Mouse (Mus musculus) liver, embryonic 15.5 days (tissue): ENCODE data around the gene Hepacam. TPM values are rescaled to one million over a fixed set of nuclear protein-coding genes. Genes with fewer than 3 reads are reported as not detected.
A peak's percentile ranks its signal among the peaks of the same experiment; 100 is the strongest.

Experiments
- ATAC-seq: fragments of 200-750 bp; cut with Nextera tagmentation; 2 replicates; pipeline ENCODE4 v1.8.0; 2017; ENCODE audit warnings: moderate number of reproducible peaks, mild to moderate bottlenecking, moderate library complexity; ENCODE audit not compliant: insufficient read depth
- H3K27ac ChIP-seq: fragments of 300-500 bp; sonication (generic); replicated peaks from 2 replicates; pipeline ENCODE4 v1.5.1; 2015; ENCODE audit warnings: mild to moderate bottlenecking, inconsistent platforms
- H3K27me3 ChIP-seq: fragments of 300-500 bp; sonication (generic); 2 replicates; pipeline ENCODE4 v1.6.1; 2015; ENCODE audit warnings: mild to moderate bottlenecking, inconsistent platforms
- H3K36me3 ChIP-seq: fragments of 300-500 bp; sonication (generic); replicated peaks from 2 replicates; pipeline ENCODE4 v1.6.1; 2015; ENCODE audit warnings: moderate library complexity, mild to moderate bottlenecking, inconsistent platforms
- H3K4me1 ChIP-seq: fragments of 300-500 bp; sonication (generic); replicated peaks from 2 replicates; pipeline ENCODE4 v1.6.1; 2015; ENCODE audit warnings: inconsistent platforms
- H3K4me2 ChIP-seq: fragments of 300-500 bp; sonication (generic); 2 replicates; pipeline ENCODE4 v1.6.1; 2015; ENCODE audit warnings: moderate library complexity, mild to moderate bottlenecking, inconsistent platforms
- H3K4me3 ChIP-seq: fragments of 300-500 bp; sonication (generic); replicated peaks from 2 replicates; pipeline ENCODE4 v1.5.1; 2015; ENCODE audit warnings: mild to moderate bottlenecking, inconsistent platforms
- H3K9ac ChIP-seq: fragments of 300-500 bp; sonication (generic); 2 replicates; pipeline ENCODE4 v1.6.1; 2015; ENCODE audit warnings: moderate library complexity, mild to moderate bottlenecking, inconsistent platforms
- H3K9me3 ChIP-seq: fragments of 300-500 bp; sonication (generic); replicated peaks from 2 replicates; pipeline ENCODE4 v1.6.1; 2016; ENCODE audit warnings: inconsistent platforms
- WGBS: fragments of 180-500 bp; shearing (Covaris S2); methylation state at CpG from one replicate; pipeline ENCODE4 v1.1.7; 2015; ENCODE audit warnings: mixed read lengths; ENCODE audit not compliant: insufficient replicate concordance; 5-methylcytosine and 5-hydroxymethylcytosine counted together
- polyA plus RNA-seq: library from polyadenylated mRNA; unstranded; fragments of >200 nt; fragmentation: Nextera tagmentation; extraction: Ambion mirVana; gene quantifications from 2 replicates; pipeline ENCODE4 v1.2.1, GENCODE M21; 2015

Gene Hepacam
- polyA plus RNA-seq, 1 experiment from 2014 or later: not detected

DNA sequence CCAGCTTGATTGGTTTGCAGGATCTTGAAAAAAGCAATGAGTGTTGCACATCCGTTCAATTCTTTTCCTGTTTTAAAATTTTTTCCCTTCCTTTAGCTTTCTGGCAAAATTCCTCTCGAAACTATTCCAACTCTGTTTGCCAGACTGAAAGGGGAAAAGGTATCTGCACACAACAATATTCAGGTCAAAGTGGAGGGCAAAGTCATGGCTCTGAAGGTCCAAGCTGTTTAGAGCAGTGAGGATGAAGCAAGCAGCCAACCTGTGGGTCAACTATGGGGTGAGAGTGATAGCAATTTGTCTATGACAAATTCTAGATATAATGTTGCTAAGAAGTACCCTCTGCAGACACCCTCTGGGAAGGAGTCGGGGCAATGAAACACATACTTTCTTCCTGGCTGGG lies 47.5 kb downstream of the Hepacam start:
- H3K9me3 ChIP-seq: no peaks in the 10 kb centered on the region
- ATAC-seq: no peak
- no peak overlapping the region for H3K27ac ChIP-seq
- H3K4me2 ChIP-seq: no peak overlapping the region
- no peaks in the 10 kb centered on the region for H3K27me3 ChIP-seq
- no peaks in the 10 kb centered on the region for H3K36me3 ChIP-seq
- no peak overlapping the region for H3K4me3 ChIP-seq
- 49% methylated on average over 3 of the region's 3 CpGs for WGBS
- no peak overlapping the region for H3K9ac ChIP-seq
- no peaks in the 10 kb centered on the region for H3K4me1 ChIP-seq

DNA sequence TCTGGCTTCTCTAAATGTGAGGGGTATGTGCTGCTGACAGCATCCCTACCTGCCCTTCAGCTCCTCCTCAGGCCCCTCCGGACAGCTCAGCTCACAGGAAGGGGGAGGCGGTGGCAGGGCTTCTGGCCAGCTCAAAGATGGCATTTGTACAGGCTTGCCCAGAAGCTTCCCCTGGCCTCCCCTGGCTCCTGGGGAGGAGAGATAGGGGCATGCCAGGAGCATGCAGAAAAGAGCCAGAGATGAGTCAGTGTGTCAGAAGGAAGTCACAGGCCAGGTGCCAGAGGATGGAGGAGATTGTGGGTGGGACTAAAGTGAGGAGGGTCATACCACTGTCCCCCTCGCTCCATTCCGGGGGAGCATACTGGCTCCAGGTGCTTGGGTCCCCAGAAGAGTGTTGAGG lies 51.6 kb downstream of the Hepacam start:
- no peak for ATAC-seq
- no peak overlapping the region for H3K4me2 ChIP-seq
- no peaks in the 10 kb centered on the region for H3K36me3 ChIP-seq
- no peak overlapping the region for H3K9ac ChIP-seq
- no peaks in the 10 kb centered on the region for H3K9me3 ChIP-seq
- H3K27me3 ChIP-seq: peaks cover 6% of the 10 kb centered on the region; the same call in 1 of the 2 replicates
- H3K4me3 ChIP-seq: no peak overlapping the region
- 56% methylated on average over 4 of the region's 4 CpGs for WGBS
- no peak overlapping the region for H3K27ac ChIP-seq
- peaks cover 9% of the 10 kb centered on the region for H3K4me1 ChIP-seq

DNA sequence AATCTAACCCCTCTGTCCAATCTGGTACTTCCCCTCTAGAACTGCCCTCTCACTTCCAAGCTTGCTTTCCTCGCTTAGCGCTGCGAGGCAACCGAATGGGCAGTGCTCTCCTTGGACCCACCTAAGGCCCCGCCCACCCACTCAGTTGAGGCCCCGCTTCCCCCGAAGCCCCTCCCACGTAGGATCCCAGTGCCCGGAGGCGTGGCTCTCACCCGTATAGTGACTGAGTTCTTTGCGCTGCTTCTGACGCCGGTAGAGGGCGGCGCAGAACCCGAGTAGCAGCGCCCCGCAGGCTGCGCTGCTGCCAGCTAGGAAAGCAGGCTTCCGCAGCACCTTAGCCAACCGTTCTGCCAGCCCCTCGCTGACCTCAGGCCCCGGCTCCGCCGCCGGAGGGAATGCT lies 53.5 kb downstream of the Hepacam start:
- H3K9ac ChIP-seq: no peak overlapping the region
- peak overlapping the region; percentile 62 for H3K4me2 ChIP-seq
- under 1% methylated on average over 27 of the region's 27 CpGs for WGBS
- no peaks in the 10 kb centered on the region for H3K36me3 ChIP-seq
- H3K9me3 ChIP-seq: no peaks in the 10 kb centered on the region
- ATAC-seq: peak; percentile 81
- H3K27me3 ChIP-seq: peaks cover 6% of the 10 kb centered on the region; the same call in 1 of the 2 replicates
- no peak overlapping the region for H3K27ac ChIP-seq
- H3K4me3 ChIP-seq: peak overlapping the region; percentile 33
- peaks cover 9% of the 10 kb centered on the region for H3K4me1 ChIP-seq

GRCm38 (mm10) chr9:37421239-37421638 lies 54.1 kb downstream of the Hepacam start:
- ATAC-seq: no peak
- Histone ChIP-seq H3K27me3 (peaks cover 6% of the 10 kb centered on the region; the same call in 1 of the 2 replicates), H3K4me3 (peak overlapping the region; percentile 33), H3K9ac (no peak overlapping the region), H3K36me3 (no peaks in the 10 kb centered on the region), H3K4me2 (peak overlapping the region; percentile 62), H3K4me1 (peaks cover 9% of the 10 kb centered on the region), H3K27ac (no peak overlapping the region), H3K9me3 (no peaks in the 10 kb centered on the region)
- WGBS: 21% methylated on average over 12 of the region's 12 CpGs

DNA sequence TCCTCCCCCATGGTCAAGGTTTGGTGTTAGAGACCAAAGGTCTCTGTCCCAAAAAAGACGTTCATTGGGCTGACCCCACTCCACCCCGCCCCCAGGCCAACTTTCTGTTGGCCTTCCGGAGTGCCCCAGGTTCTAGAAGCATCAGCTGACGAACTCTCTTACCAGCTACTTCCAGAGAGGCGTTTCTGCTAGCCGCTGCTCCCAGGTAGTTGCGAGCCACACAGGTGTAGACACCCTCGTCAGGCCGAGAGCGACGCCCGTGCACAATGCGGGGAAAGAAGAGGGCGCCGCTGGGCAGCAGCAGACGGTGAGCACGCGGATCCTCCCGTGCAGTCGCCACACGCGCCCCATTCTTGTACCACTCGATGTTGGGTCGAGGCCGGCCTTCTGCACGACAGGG lies 62.2 kb downstream of the Hepacam start:
- no peaks in the 10 kb centered on the region for H3K9me3 ChIP-seq
- no peak overlapping the region for H3K9ac ChIP-seq
- no peaks in the 10 kb centered on the region for H3K36me3 ChIP-seq
- no peak overlapping the region for H3K4me3 ChIP-seq
- peaks cover 74% of the 10 kb centered on the region for H3K27me3 ChIP-seq
- no peak overlapping the region for H3K27ac ChIP-seq
- WGBS: 17% methylated on average over 26 of the region's 26 CpGs
- no peaks in the 10 kb centered on the region for H3K4me1 ChIP-seq
- H3K4me2 ChIP-seq: no peak overlapping the region
- ATAC-seq: no peak

DNA sequence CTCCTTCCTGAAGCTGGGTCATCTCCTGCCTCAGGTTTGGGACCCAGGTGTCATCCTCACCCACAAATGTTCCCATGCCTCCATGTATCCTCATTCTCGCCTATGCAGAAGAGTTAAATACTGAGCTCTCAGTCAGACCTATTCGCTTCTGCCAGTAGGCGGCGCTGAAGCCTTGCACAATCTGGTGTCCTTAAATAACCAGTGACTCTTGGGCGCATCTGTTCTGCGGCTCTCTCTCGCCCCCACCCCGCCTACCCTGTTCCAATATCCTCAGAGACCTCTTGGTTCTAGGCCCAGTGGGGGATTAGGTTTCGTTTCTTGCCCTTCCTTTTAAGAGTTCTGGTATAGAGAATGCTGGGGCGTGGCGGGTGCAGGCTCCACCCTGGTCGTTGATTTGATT lies 63.4 kb downstream of the Hepacam start:
- ATAC-seq: no peak
- H3K9me3 ChIP-seq: no peaks in the 10 kb centered on the region
- peaks cover 87% of the 10 kb centered on the region for H3K27me3 ChIP-seq
- H3K36me3 ChIP-seq: no peaks in the 10 kb centered on the region
- H3K27ac ChIP-seq: no peak overlapping the region
- H3K4me2 ChIP-seq: peak overlapping the region; percentile 32; the same call in 1 of the 2 replicates
- WGBS: 1% methylated on average over 12 of the region's 12 CpGs
- H3K4me1 ChIP-seq: no peaks in the 10 kb centered on the region
- no peak overlapping the region for H3K4me3 ChIP-seq
- H3K9ac ChIP-seq: no peak overlapping the region

GRCm38 (mm10) chr9:37432026-37432666 lies 65.0 kb downstream of the Hepacam start:
- Histone ChIP-seq H3K9me3 (no peaks in the 10 kb centered on the region), H3K27ac (no peak overlapping the region), H3K4me3 (no peak overlapping the region), H3K4me1 (no peaks in the 10 kb centered on the region), H3K4me2 (no peak overlapping the region), H3K9ac (no peak overlapping the region), H3K27me3 (peaks cover 89% of the 10 kb centered on the region), H3K36me3 (no peaks in the 10 kb centered on the region)
- no peak for ATAC-seq
- 3% methylated on average over 16 of the region's 17 CpGs for WGBS

- ATAC-seq: no peak
Measured at GRCm38 (mm10) chr9:37432720-37433421, 65.7 kb downstream of the Hepacam start, which contains the start of gene Robo3. Gene Robo3, minus strand, starts transcription at chr9:37433246.

DNA sequence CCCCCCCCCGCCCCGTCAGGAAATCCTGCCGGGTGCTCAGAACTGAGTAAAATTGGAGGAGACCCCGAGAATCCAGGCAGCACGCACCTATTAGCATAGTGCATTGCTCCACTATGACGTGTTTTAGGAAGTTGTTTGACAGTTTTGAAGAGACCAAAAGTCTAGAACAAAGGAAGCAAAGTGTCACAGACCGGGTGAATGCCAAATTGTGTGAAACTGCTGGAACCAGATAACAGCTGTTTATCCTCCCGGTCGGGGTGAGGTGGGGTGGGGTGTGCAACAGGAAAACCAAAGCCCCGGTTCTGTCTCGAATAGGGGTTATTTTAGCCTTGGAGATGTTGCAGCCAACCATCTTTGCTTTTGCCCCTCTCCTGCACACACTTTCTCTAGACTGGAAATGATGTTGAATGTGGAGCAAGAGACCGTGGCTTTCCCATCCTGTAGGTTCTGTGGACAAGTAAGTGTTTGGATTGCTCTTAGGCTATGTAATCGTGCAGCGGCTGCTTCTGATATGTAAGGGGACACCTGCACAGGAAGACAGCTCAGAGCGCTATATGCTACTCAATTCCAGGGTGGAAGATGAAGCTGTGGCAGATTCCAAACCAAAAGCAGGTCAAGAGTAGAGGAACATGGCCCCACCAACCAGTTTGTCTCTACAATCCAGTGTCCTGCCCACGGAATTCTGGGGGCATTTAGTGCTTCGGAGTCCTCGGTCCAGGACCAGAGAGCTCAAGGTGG lies 66.8 kb downstream of the Hepacam start:
- Histone ChIP-seq H3K4me1 (no peaks in the 10 kb centered on the region), H3K27me3 (peaks cover 72% of the 10 kb centered on the region), H3K27ac (no peak overlapping the region), H3K4me2 (no peak overlapping the region), H3K9me3 (no peaks in the 10 kb centered on the region), H3K9ac (no peak overlapping the region), H3K4me3 (no peak overlapping the region), H3K36me3 (no peaks in the 10 kb centered on the region)
- WGBS: 2% methylated on average over 18 of the region's 18 CpGs
- ATAC-seq: no peak

More at GRCm38 (mm10) chr9:37432720-37433421, 65.7 kb downstream of the Hepacam start, which contains the start of gene Robo3:
- Histone ChIP-seq H3K36me3 (no peaks in the 10 kb centered on the region), H3K9me3 (no peaks in the 10 kb centered on the region), H3K9ac (no peak within 1 kb of the TSS), H3K4me3 (no peak within 1 kb of the TSS), H3K4me2 (no peak within 1 kb of the TSS; the same call in 1 of the 2 replicates), H3K27me3 (peaks cover 82% of the 10 kb centered on the region), H3K4me1 (no peaks in the 10 kb centered on the region), H3K27ac (no peak within 1 kb of the TSS)
- WGBS: 2% methylated on average over 40 of the region's 40 CpGs

GRCm38 (mm10) chr9:37434932-37435331 lies 67.8 kb downstream of the Hepacam start:
- no peak overlapping the region for H3K4me3 ChIP-seq
- ATAC-seq: no peak
- 4% methylated on average over 14 of the region's 14 CpGs for WGBS
- no peak overlapping the region for H3K27ac ChIP-seq
- H3K27me3 ChIP-seq: peaks cover 62% of the 10 kb centered on the region
- H3K4me1 ChIP-seq: no peaks in the 10 kb centered on the region
- H3K4me2 ChIP-seq: no peak overlapping the region
- H3K9ac ChIP-seq: no peak overlapping the region
- no peaks in the 10 kb centered on the region for H3K36me3 ChIP-seq
- H3K9me3 ChIP-seq: no peaks in the 10 kb centered on the region

DNA sequence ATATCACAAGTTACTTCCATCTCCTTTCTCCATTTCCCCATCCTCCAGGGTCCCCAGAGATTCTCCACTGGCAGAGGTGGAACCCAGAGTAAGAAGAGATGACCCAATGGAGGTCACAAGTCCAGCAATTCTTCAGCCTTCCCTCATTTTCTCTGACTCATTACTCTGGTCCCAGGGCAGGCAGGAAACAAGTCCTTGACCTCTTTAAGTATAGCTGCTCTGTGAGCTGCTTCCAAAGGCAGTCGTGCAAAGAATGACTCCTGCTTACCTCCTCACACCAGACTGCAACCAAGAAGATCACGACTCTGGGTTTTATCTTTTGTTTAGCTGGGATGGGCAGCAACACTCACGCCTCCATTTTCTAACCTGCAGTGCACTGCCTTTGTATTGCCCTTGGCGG lies 68.5 kb downstream of the Hepacam start:
- H3K4me2 ChIP-seq: no peak overlapping the region
- no peaks in the 10 kb centered on the region for H3K9me3 ChIP-seq
- H3K36me3 ChIP-seq: no peaks in the 10 kb centered on the region
- no peak overlapping the region for H3K4me3 ChIP-seq
- no peak overlapping the region for H3K9ac ChIP-seq
- ATAC-seq: no peak
- no peaks in the 10 kb centered on the region for H3K4me1 ChIP-seq
- H3K27me3 ChIP-seq: peaks cover 55% of the 10 kb centered on the region
- H3K27ac ChIP-seq: no peak overlapping the region
- WGBS: 4% methylated on average over 4 of the region's 4 CpGs
